Mouse (Mus musculus) heart, embryonic 12.5 days (tissue): ENCODE results near the gene Olfr913. TPM values are rescaled to one million over a fixed set of nuclear protein-coding genes. Genes with fewer than 3 reads are reported as not detected.

Experiments
- ATAC-seq: fragments of 200-750 bp; cut with Nextera tagmentation; 2 replicates; pipeline ENCODE4 v1.8.0; 2017; ENCODE audit warnings: moderate TSS enrichment, moderate library complexity; ENCODE audit not compliant: insufficient number of reproducible peaks, low FRiP score
- H3K27ac ChIP-seq: fragments of 300-500 bp; sonication (generic); 2 replicates; pipeline ENCODE4 v1.5.1; 2016; ENCODE audit warnings: mild to moderate bottlenecking, moderate library complexity; ENCODE audit not compliant: poor library complexity, severe bottlenecking
- H3K27me3 ChIP-seq: fragments of 300-500 bp; sonication (generic); replicated peaks from 2 replicates; pipeline ENCODE4 v1.6.1; 2016; ENCODE audit warnings: mild to moderate bottlenecking, moderate library complexity
- H3K36me3 ChIP-seq: fragments of 300-500 bp; sonication (generic); 2 replicates; pipeline ENCODE4 v1.6.1; 2016; ENCODE audit warnings: mild to moderate bottlenecking, moderate library complexity
- H3K4me1 ChIP-seq: fragments of 300-500 bp; sonication (generic); replicated peaks from 2 replicates; pipeline ENCODE4 v1.6.1; 2016; ENCODE audit warnings: mild to moderate bottlenecking
- H3K4me2 ChIP-seq: fragments of 300-500 bp; sonication (generic); 2 replicates; pipeline ENCODE4 v1.6.1; 2016; ENCODE audit warnings: mild to moderate bottlenecking, moderate library complexity
- H3K4me3 ChIP-seq: fragments of 300-500 bp; sonication (generic); 2 replicates; pipeline ENCODE4 v1.5.1; 2016; ENCODE audit warnings: mild to moderate bottlenecking
- H3K9ac ChIP-seq: fragments of 300-500 bp; sonication (generic); 2 replicates; pipeline ENCODE4 v1.6.1; 2016; ENCODE audit warnings: mild to moderate bottlenecking, moderate library complexity
- H3K9me3 ChIP-seq: fragments of 300-500 bp; sonication (generic); replicated peaks from 2 replicates; pipeline ENCODE4 v1.6.1; 2016; ENCODE audit warnings: mild to moderate bottlenecking, moderate library complexity
- WGBS: fragments of 180-500 bp; shearing (Covaris S2); methylation state at CpG from one replicate; pipeline ENCODE4 v1.1.7; 2016; 5-methylcytosine and 5-hydroxymethylcytosine counted together
- polyA plus RNA-seq: library from polyadenylated mRNA; unstranded; fragments of >200 nt; fragmentation: Nextera tagmentation; extraction: Ambion mirVana; gene quantifications from 2 replicates; pipeline ENCODE4 v1.2.1, GENCODE M21; 2016

Olfr913 gene
- polyA plus RNA-seq = not detected in 2 replicates

DNA sequence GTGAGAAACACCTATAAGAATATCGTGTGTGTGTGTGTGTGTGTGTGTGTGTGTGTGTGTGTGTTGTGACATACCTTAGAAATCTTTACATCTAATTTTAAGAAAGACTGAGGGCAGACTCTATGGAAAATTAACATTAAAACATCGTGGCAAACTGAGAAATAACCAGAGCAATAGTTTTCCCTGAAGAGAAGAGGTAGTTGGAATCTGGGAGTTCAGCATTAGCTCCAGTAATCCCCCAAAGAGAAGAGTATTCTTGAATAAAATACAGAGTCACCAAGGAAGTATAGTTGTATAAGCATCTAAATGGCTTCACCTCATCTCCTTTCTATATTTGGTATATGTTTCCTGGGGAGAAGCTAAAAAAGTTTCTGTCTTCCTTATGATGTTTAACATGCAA, at the start of gene Olfr913:
Gene Olfr913, plus strand, starts transcription at position 301 of the 400 bp plus-strand sequence.
- no peak for ATAC-seq
- H3K4me1 ChIP-seq = no peaks in the 10 kb centered on the region
- no peaks in the 10 kb centered on the region for H3K27me3 ChIP-seq
- H3K36me3 ChIP-seq = no peaks in the 10 kb centered on the region
- no peaks in the 10 kb centered on the region for H3K9me3 ChIP-seq
- no peak within 1 kb of the TSS for H3K4me3 ChIP-seq
- no peak within 1 kb of the TSS for H3K9ac ChIP-seq
- H3K4me2 ChIP-seq = no peak within 1 kb of the TSS
- 51% methylated on average over 2 of the region's 2 CpGs for WGBS
- no peak within 1 kb of the TSS for H3K27ac ChIP-seq

GRCm38 (mm10) chr9:38579878-38580277, 12.7 kb upstream of the Olfr913 start, which contains the start of gene Olfr912:
Olfr912 (plus strand) TSS chr9:38580178.
- no peak for ATAC-seq
- Histone ChIP-seq H3K27ac (no peak within 1 kb of the TSS), H3K4me2 (no peak within 1 kb of the TSS), H3K9ac (no peak within 1 kb of the TSS), H3K27me3 (no peaks in the 10 kb centered on the region), H3K4me3 (no peak within 1 kb of the TSS), H3K4me1 (no peaks in the 10 kb centered on the region), H3K36me3 (no peaks in the 10 kb centered on the region), H3K9me3 (no peaks in the 10 kb centered on the region)
- WGBS = 69% methylated on average over 1 of the region's 1 CpGs

DNA sequence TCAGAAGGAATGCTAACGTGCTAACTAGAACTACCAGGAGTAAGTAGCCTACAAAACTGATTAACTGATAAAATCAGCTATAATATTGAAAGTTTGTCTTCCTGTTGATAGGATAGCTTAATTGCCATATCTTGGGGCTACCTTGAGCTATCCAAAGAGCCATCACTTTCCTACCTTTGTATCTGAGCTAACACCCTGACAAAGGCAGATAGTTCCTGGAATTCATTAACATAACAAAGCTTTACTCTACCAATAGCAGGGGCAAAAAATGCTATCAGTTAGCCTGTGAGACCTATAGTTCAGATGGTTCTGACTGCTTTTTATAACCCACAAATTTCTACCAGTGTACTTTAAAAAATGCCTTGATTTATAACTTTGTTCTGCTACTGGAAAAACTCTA, 1.5 kb upstream of the Olfr913 start:
- ATAC-seq = no peak
- no peaks in the 10 kb centered on the region for H3K4me1 ChIP-seq
- no peak overlapping the region for H3K27ac ChIP-seq
- no peak overlapping the region for H3K9ac ChIP-seq
- WGBS = 35% methylated on average over 1 of the region's 1 CpGs
- H3K4me3 ChIP-seq = no peak overlapping the region
- no peaks in the 10 kb centered on the region for H3K36me3 ChIP-seq
- no peak overlapping the region for H3K4me2 ChIP-seq
- no peaks in the 10 kb centered on the region for H3K27me3 ChIP-seq
- no peaks in the 10 kb centered on the region for H3K9me3 ChIP-seq

DNA sequence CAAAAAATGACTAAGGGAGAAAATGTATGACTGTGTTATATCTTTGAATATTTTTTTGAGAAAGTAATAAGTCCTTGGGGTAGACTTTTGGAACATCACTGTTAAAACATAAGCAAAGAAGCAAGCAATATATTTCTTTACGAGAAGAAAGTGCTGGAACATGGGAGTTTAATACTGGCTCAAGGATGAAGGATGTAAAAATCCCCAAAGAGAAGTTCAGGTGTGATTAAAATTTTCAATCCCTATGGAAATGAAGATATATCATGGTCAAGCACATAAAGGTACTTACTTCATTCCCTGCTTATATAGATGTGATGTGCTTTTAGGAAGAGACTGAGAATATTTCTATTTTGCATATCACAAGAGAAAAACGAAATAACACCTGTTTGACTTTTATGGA, 12.2 kb downstream of the Olfr913 start, which contains the start of gene Olfr914:
Gene Olfr914, plus strand, starts transcription at position 301 of the 400 bp plus-strand sequence.
- H3K36me3 ChIP-seq = no peaks in the 10 kb centered on the region
- 58% methylated on average over 2 of the region's 2 CpGs for WGBS

DNA sequence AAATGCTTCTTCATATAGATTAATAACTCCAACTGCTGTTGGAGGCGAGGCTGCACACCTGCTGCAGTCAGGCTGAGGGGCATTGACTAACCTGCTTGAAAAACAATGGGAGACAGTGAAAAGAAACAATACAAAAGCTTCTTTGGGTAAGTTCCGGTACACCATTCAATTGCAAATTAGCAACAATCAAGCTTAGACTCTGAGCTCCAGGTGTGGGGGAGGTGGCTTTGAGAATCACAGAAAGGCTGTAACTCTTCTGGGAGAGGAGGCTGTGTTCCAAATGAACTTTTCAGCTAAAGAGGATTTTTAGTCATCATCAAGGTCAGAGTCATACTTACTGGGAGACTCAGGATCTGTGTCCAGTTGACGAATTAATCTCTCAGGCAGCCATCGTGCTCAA, 39.8 kb downstream of the Olfr913 start:
- WGBS = 76% methylated on average over 4 of the region's 4 CpGs

More for the DNA sequence above, 12.2 kb downstream of the Olfr913 start, which contains the start of gene Olfr914:
- Histone ChIP-seq H3K9me3 (no peaks in the 10 kb centered on the region), H3K9ac (no peak within 1 kb of the TSS), H3K27ac (no peak within 1 kb of the TSS), H3K4me3 (no peak within 1 kb of the TSS), H3K4me2 (no peak within 1 kb of the TSS), H3K4me1 (no peaks in the 10 kb centered on the region), H3K27me3 (no peaks in the 10 kb centered on the region)
- no peak for ATAC-seq

More for the DNA sequence above, 39.8 kb downstream of the Olfr913 start:
- no peaks in the 10 kb centered on the region for H3K27me3 ChIP-seq
- peaks cover 3% of the 10 kb centered on the region; the same call in 1 of the 2 replicates for H3K9me3 ChIP-seq
- H3K27ac ChIP-seq = no peak overlapping the region
- ATAC-seq = no peak
- no peaks in the 10 kb centered on the region for H3K4me1 ChIP-seq
- no peaks in the 10 kb centered on the region for H3K36me3 ChIP-seq
- no peak overlapping the region for H3K9ac ChIP-seq
- H3K4me2 ChIP-seq = no peak overlapping the region
- H3K4me3 ChIP-seq = no peak overlapping the region

Other genes with a start within 250 kb of the Olfr913 start
- gene Olfr898, start 244.3 kb upstream of the Olfr913 start, polyA plus RNA-seq = not detected in 2 replicates
- not detected in 2 replicates for gene Olfr250, start 225.9 kb upstream of the Olfr913 start, polyA plus RNA-seq
- not detected in 2 replicates for gene Olfr251, start 215.7 kb upstream of the Olfr913 start, polyA plus RNA-seq
- gene Olfr147, start 191.1 kb upstream of the Olfr913 start, polyA plus RNA-seq = not detected in 2 replicates
- gene Olfr901, start 163.3 kb upstream of the Olfr913 start, polyA plus RNA-seq = not detected in 2 replicates
- not detected in 2 replicates for gene Olfr902, start 145.1 kb upstream of the Olfr913 start, polyA plus RNA-seq
- not detected in 2 replicates for gene Olfr904, start 129.6 kb upstream of the Olfr913 start, polyA plus RNA-seq
- not detected in 2 replicates for gene Olfr905, start 121.7 kb upstream of the Olfr913 start, polyA plus RNA-seq
- gene Olfr906, start 105.7 kb upstream of the Olfr913 start, polyA plus RNA-seq = not detected in 2 replicates
- not detected in 2 replicates for gene Olfr907, start 97.0 kb upstream of the Olfr913 start, polyA plus RNA-seq
- not detected in 2 replicates for gene Olfr911-ps1, start 71.2 kb upstream of the Olfr913 start, polyA plus RNA-seq
- not detected in 2 replicates for gene Olfr910, start 54.9 kb upstream of the Olfr913 start, polyA plus RNA-seq
- gene Olfr912, start 12.6 kb upstream of the Olfr913 start, polyA plus RNA-seq = not detected in 2 replicates
- gene Olfr914, start 12.3 kb downstream of the Olfr913 start, polyA plus RNA-seq = not detected in 2 replicates
- not detected in 2 replicates for gene Olfr916, start 67.1 kb downstream of the Olfr913 start, polyA plus RNA-seq
- gene Olfr917, start 73.1 kb downstream of the Olfr913 start, polyA plus RNA-seq = not detected in 2 replicates
- not detected in 2 replicates for gene Olfr918, start 81.8 kb downstream of the Olfr913 start, polyA plus RNA-seq
- gene Olfr919, start 110.9 kb downstream of the Olfr913 start, polyA plus RNA-seq = not detected in 2 replicates
- 19.3 and 21.3 TPM in 2 replicates for gene Vwa5a, start 125.5 kb downstream of the Olfr913 start, polyA plus RNA-seq
- 0.03 TPM in 1 of 2 replicates, not detected in the other for gene Olfr920, start 159.5 kb downstream of the Olfr913 start, polyA plus RNA-seq
- not detected in 2 replicates for gene Olfr921, start 180.3 kb downstream of the Olfr913 start, polyA plus RNA-seq
- not detected in 2 replicates for gene Olfr922, start 221.9 kb downstream of the Olfr913 start, polyA plus RNA-seq
- gene Olfr923, start 233.8 kb downstream of the Olfr913 start, polyA plus RNA-seq = not detected in 2 replicates